Mouse (Mus musculus) liver, postnatal 0 days (tissue): Measurements from ENCODE around the gene Lenep. TPM values are rescaled to one million over a fixed set of nuclear protein-coding genes. Genes with fewer than 3 reads are reported as not detected.

Source experiments
- ATAC-seq: fragments of 200-750 bp; cut with Nextera tagmentation; 2 replicates; pipeline ENCODE4 v1.8.0; 2017; ENCODE audit warnings: mild to moderate bottlenecking, moderate library complexity
- DNase-seq: peaks from one replicate; pipeline ENCODE4 v3.0.0-alpha.2; 2016
- H3K27ac ChIP-seq: fragments of 300-500 bp; sonication (generic); 2 replicates; pipeline ENCODE4 v1.5.1; 2014; ENCODE audit warnings: antibody characterized with exemption, moderate library complexity, mild to moderate bottlenecking, low read depth
- H3K27me3 ChIP-seq: fragments of 300-500 bp; sonication (generic); 2 replicates; pipeline ENCODE4 v1.6.1; 2014; ENCODE audit warnings: low read length, control low read depth, mixed read lengths; ENCODE audit not compliant: insufficient read depth
- H3K36me3 ChIP-seq: fragments of 300-500 bp; sonication (generic); replicated peaks from 2 replicates; pipeline ENCODE4 v1.6.1; 2014; ENCODE audit warnings: mild to moderate bottlenecking, control low read depth, low read length, moderate library complexity, mixed read lengths; ENCODE audit not compliant: insufficient read depth
- H3K4me1 ChIP-seq: fragments of 300-500 bp; sonication (generic); 2 replicates; pipeline ENCODE4 v1.6.1; 2014; ENCODE audit warnings: antibody characterized with exemption, mild to moderate bottlenecking, control low read depth; ENCODE audit not compliant: insufficient read depth
- H3K4me2 ChIP-seq: fragments of 300-500 bp; sonication (generic); 2 replicates; pipeline ENCODE4 v1.6.1; 2014; ENCODE audit warnings: low read depth, mild to moderate bottlenecking, low read length, moderate library complexity, mixed read lengths
- H3K4me3 ChIP-seq: fragments of 300-500 bp; sonication (generic); 2 replicates; pipeline ENCODE4 v1.5.1; 2014; ENCODE audit warnings: low read depth, low read length
- H3K9ac ChIP-seq: fragments of 300-500 bp; sonication (generic); replicated peaks from 2 replicates; pipeline ENCODE4 v1.6.1; 2014; ENCODE audit warnings: mild to moderate bottlenecking, moderate library complexity
- H3K9me3 ChIP-seq: fragments of 300-500 bp; sonication (generic); 2 replicates; pipeline ENCODE4 v1.6.1; 2016; ENCODE audit warnings: mild to moderate bottlenecking, control low read depth, low read length, mixed read lengths
- CTCF ChIP-seq: sonication (generic); IDR thresholded peaks from 2 replicates; pipeline ENCODE4 v1.5.1; 2016; ENCODE audit warnings: antibody characterized with exemption, low read depth
- EP300 ChIP-seq: IDR thresholded peaks from 2 replicates; pipeline ENCODE4 v1.6.1; 2016; ENCODE audit warnings: antibody characterized with exemption, low read depth, mild to moderate bottlenecking
- WGBS: fragments of 180-500 bp; shearing (Covaris S2); extraction: QIAGEN DNeasy Blood & Tissue Kit; methylation state at CpG from one replicate; pipeline ENCODE4 v1.1.7; 2014; ENCODE audit not compliant: insufficient replicate concordance; 5-methylcytosine and 5-hydroxymethylcytosine counted together
- polyA plus RNA-seq: library from polyadenylated mRNA; unstranded; fragments of >200 nt; fragmentation: Nextera tagmentation; extraction: Ambion mirVana; gene quantifications from 2 replicates; pipeline ENCODE4 v1.2.1, GENCODE M21; 2015

Lenep gene
- polyA plus RNA-seq, 1 experiment from 2014 or later: not detected

DNA sequence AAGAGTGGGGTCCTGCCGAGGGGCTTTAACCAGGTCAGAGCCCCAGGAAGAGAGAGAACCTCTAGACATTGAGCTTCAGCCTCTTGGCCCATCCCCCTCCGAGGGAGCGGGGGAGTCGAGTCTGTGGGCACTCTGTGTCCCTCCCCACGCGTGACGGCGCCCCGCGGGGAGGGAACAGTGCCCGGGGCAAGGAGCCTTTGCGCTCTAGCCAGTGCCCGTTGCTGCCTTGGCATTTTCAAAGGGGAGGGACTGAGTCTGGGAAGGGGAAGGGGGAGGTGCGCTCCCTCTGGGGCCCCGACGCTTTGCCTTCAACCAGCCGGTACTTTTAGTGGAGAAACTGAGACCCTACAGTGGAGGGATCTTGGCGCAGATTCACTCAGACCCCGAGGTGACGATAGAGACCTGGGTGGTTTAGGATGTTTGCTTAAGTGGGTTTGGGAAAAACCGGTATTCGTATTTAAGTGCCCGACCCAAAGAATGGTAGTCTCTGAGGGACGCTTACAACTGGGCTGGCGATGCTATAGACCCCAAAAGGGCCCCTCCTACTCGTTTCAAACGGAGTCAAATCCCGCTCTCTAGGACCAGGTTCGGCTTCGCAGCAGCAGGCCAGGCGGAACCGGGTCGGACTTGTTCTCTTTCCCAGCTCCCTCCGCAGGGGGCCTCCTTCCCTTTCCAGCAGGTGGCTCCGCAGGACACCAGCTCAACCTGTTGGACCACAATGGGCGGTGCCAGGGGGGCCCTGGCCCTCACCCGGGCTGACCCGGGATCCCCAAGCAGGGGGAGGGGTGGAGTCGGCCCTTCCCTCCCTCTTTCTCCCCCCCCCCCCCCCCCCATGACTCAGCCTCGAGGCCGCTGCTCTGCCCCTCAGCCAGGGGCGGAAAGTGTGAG, 8.3 kb downstream of the Lenep start, which contains the start of gene Zbtb7b:
TSS of gene Zbtb7b (minus strand) at position 771 of the 888 bp plus-strand sequence.
- under 1% methylated on average over 38 of the region's 42 CpGs for WGBS
- peak within 1 kb of the TSS; percentile 100 for H3K4me2 ChIP-seq
- H3K4me1 ChIP-seq: peaks cover 57% of the 10 kb centered on the region
- no peaks in the 10 kb centered on the region for H3K36me3 ChIP-seq
- H3K27me3 ChIP-seq: peaks cover 12% of the 10 kb centered on the region
- DNase-seq: peak; percentile 84
- TF ChIP-seq CTCF (peak; percentile 60), EP300 (no peak)
- H3K9ac ChIP-seq: peak within 1 kb of the TSS; percentile 79
- peak; percentile 64 for ATAC-seq
- peak within 1 kb of the TSS; percentile 99 for H3K27ac ChIP-seq
- no peaks in the 10 kb centered on the region for H3K9me3 ChIP-seq
- H3K4me3 ChIP-seq: peak within 1 kb of the TSS; percentile 78

DNA sequence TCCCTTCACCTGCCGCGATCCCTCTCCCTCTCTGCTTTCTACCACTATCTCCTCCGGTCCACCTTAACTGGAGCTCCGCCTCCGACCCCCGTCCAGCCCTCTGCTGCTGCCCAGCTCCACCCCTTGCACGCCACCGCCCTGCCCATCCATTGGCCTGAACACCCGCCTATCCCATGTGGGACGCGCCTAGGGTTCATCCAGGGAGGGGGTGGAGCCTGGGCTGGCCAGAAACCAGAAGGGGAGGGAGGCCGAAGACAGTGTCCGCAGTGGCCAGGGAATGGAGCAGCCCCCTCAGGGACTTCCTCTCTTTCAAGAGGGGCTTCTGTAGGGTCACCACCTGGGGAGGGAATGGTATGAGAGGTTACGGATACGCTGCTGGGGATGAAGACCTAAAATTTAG, 9.0 kb downstream of the Lenep start:
- Histone ChIP-seq H3K4me2 (peak overlapping the region; percentile 100), H3K9ac (peak overlapping the region; percentile 79), H3K9me3 (no peaks in the 10 kb centered on the region), H3K36me3 (no peaks in the 10 kb centered on the region), H3K4me1 (peaks cover 64% of the 10 kb centered on the region), H3K4me3 (peak overlapping the region; percentile 78), H3K27me3 (peaks cover 12% of the 10 kb centered on the region), H3K27ac (peak overlapping the region; percentile 99)
- under 1% methylated on average over 15 of the region's 15 CpGs for WGBS
- DNase-seq (peak; percentile 97), ATAC-seq (peak; percentile 90)
- TF ChIP-seq CTCF (no peak), EP300 (no peak)

DNA sequence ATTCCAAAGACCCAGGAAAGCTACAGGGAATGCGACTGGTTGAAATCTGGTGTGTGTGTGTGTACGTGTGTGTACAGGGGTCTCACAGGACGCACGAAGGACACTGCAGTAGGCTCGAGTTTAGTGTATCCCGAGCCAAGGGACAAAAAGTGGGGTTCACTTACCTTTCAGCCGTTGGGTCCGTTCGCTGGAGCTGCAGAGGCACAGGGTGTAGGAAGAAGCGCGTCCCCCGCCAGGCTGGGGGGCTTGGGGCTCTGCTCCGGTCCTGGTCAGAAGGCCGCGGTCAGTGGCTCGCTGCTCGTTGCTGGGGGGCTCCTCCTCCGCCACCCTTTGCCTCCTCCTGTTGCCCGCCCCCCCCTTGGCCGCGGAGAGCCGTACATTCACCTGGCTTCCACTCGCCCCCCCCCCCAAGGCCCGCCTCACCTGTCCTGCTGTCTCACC, 9.7 kb downstream of the Lenep start:
- DNase-seq (no peak), ATAC-seq (no peak)
- Histone ChIP-seq H3K9ac (peak overlapping the region; percentile 82), H3K4me2 (peak overlapping the region; percentile 100), H3K9me3 (no peaks in the 10 kb centered on the region), H3K27me3 (peaks cover 12% of the 10 kb centered on the region), H3K27ac (peak overlapping the region; percentile 99), H3K4me3 (peak overlapping the region; percentile 78), H3K4me1 (peaks cover 66% of the 10 kb centered on the region), H3K36me3 (no peaks in the 10 kb centered on the region)
- no peak for TF ChIP-seq CTCF
- TF ChIP-seq EP300: no peak
- 0% methylated on average over 14 of the region's 24 CpGs for WGBS

DNA sequence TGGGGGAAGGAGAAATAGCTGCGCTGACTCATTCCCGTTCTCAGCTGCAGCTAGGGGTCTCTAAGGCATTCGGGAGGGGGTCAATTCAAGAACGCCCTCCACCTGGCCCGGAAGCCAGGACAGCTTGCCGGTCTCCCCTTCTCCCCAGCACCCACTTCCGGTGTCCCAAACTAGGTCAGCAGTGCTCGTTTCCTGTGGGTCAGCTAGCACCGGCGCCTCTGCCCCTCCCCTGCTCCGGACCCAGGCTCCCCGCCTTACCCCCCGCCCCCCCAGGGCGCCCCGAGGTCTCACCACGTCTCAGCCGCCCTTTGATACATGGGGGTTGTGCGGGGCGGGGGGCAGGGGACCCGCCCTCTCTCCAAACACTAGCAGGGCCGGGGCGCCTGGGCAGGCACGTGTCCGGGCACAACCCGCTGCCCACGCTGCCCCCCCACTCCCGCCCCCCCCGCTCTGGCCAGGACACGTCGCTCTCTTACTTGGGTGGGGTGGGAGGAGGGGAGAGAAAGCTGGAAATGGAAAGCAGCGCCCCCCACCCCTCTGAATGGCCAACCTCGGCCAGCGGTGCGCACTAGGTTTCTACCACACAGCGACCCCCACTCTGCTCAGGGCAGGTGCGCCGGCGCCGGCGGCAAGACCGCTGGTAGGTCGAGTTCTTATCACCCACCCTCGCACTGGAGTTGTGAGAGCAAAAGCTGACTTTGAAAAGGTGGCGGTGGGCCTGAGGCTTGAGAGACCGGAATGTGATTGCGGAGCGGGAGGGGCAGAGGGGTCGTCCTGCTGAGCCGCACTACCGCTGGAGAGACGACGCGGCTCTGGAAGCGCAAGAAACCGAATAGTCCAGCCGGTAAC, 10.7 kb downstream of the Lenep start:
- Histone ChIP-seq H3K4me1 (peaks cover 66% of the 10 kb centered on the region), H3K9me3 (no peaks in the 10 kb centered on the region), H3K36me3 (no peaks in the 10 kb centered on the region), H3K27me3 (peaks cover 12% of the 10 kb centered on the region), H3K9ac (peak overlapping the region; percentile 82), H3K4me3 (peak overlapping the region; percentile 78), H3K27ac (peak overlapping the region; percentile 99), H3K4me2 (peak overlapping the region; percentile 100)
- DNase-seq (peak; percentile 77), ATAC-seq (peak; percentile 7; the same call in 1 of the 2 replicates)
- WGBS: 1% methylated on average over 46 of the region's 56 CpGs
- TF ChIP-seq EP300: peak; percentile 18; the same call in 1 of the 2 replicates
- peak; percentile 6; the same call in 1 of the 2 replicates for TF ChIP-seq CTCF

DNA sequence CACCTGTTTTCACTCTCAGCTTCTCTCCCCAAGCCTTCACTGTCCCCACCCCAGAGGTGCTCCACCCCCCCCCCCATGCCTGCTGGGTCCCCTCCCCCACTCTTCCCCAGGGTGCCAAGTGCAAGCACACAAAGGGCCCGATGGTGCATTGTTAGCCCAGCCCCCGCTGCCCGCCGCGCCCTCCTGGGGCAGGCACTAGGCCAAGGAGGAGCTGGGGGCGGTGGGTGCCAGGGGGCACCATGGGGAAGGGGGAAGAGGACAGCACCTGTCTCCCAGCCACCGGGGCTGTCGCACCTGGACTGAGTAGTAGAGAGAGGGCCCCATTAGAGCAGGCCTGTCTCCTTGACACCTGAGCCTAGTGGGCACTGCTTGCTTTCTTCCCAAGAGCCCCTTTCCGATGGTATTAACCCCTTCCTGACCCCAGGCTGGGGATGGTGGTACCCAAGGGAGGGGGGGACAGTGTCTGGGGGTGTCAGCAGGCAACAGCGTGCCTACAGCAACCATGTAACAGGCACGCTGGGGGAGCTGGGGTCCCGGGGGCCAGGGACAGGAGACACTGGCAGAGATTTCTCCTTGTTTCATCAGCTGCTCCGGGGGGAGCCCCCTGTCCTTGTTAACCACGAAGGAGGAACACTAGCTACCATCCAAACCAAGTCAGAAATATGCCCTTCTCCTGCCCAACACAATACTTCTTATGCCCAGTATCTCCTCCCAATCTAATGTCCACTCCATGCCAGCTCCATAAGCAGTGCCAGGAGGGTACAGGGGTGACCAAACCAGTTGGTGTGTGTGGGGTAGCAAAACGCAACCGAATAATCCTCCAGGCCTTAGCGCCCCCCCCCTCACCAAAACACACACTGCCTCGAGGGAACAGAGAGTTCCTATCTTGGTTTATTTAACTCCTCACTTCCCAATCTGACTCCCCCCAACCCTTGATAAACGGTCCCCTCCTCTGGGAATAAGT, 11.6 kb downstream of the Lenep start:
- ATAC-seq (no peak), DNase-seq (peak; percentile 57)
- Histone ChIP-seq H3K27me3 (peaks cover 12% of the 10 kb centered on the region), H3K4me1 (peaks cover 62% of the 10 kb centered on the region), H3K4me2 (peak overlapping the region; percentile 100), H3K4me3 (peak overlapping the region; percentile 78), H3K36me3 (no peaks in the 10 kb centered on the region), H3K27ac (peak overlapping the region; percentile 99), H3K9me3 (no peaks in the 10 kb centered on the region), H3K9ac (peak overlapping the region; percentile 82)
- TF ChIP-seq EP300 (no peak), CTCF (no peak)
- WGBS: 17% methylated on average over 19 of the region's 19 CpGs
